Mouse (Mus musculus): ENCODE results near the gene Htt.
A peak's percentile ranks its signal among the peaks of the same experiment; 100 is the strongest.

The Htt gene

GRCm38 (mm10) chr5:34931091-34931490 lies 169.6 kb downstream of the Htt start:
- DNase-seq (ENCODE audit: low read depth, low spot score), result no peak

GRCm38 (mm10) chr5:34931516-34932457 lies 170.2 kb downstream of the Htt start:
- DNase-seq (ENCODE audit: low read depth, low spot score), result no peak

- no peak for DNase-seq (ENCODE audit: low read depth, low spot score)
Observed at GRCm38 (mm10) chr5:34932458-34932806, 170.9 kb downstream of the Htt start.

- no peak for DNase-seq (ENCODE audit: low read depth, low spot score)
Observed at GRCm38 (mm10) chr5:34933461-34933860, 171.9 kb downstream of the Htt start.

GRCm38 (mm10) chr5:34941710-34942470 lies 180.3 kb downstream of the Htt start:
- no peak for DNase-seq (ENCODE audit: low read depth, low spot score)

GRCm38 (mm10) chr5:34943428-34943827 lies 181.9 kb downstream of the Htt start:
- DNase-seq (ENCODE audit: low read depth, low spot score), result no peak

- peak; percentile 74 for DNase-seq (ENCODE audit: low read depth, low spot score)
Observed at GRCm38 (mm10) chr5:34948861-34949760, 187.6 kb downstream of the Htt start, which contains the start of gene Rgs12. Gene Rgs12 (plus strand): TSS chr5:34949445.

GRCm38 (mm10) chr5:34949769-34950211 lies 188.2 kb downstream of the Htt start:
- peak; percentile 20 for DNase-seq (ENCODE audit: low read depth, low spot score)

GRCm38 (mm10) chr5:34950486-34951160 lies 189.1 kb downstream of the Htt start:
- no peak for DNase-seq (ENCODE audit: low read depth, low spot score)

- DNase-seq (ENCODE audit: low read depth, low spot score), result no peak
Observed at GRCm38 (mm10) chr5:34951161-34951834, 189.8 kb downstream of the Htt start.

GRCm38 (mm10) chr5:34954508-34954907 lies 193.0 kb downstream of the Htt start:
- no peak for DNase-seq (ENCODE audit: low read depth, low spot score)

- no peak for DNase-seq (ENCODE audit: low read depth, low spot score)
Observed at GRCm38 (mm10) chr5:34955630-34956029, 194.1 kb downstream of the Htt start.

- no peak for DNase-seq (ENCODE audit: low read depth, low spot score)
Observed at GRCm38 (mm10) chr5:34956151-34956550, 194.6 kb downstream of the Htt start.

GRCm38 (mm10) chr5:34957015-34957414 lies 195.5 kb downstream of the Htt start:
- DNase-seq (ENCODE audit: low read depth, low spot score), result no peak

GRCm38 (mm10) chr5:34960021-34960420 lies 198.5 kb downstream of the Htt start:
- peak; percentile 24 for DNase-seq (ENCODE audit: low read depth, low spot score)
